Comparison of ENCODE assay signal across 25 mouse cellular contexts in the genomic region with DNA sequence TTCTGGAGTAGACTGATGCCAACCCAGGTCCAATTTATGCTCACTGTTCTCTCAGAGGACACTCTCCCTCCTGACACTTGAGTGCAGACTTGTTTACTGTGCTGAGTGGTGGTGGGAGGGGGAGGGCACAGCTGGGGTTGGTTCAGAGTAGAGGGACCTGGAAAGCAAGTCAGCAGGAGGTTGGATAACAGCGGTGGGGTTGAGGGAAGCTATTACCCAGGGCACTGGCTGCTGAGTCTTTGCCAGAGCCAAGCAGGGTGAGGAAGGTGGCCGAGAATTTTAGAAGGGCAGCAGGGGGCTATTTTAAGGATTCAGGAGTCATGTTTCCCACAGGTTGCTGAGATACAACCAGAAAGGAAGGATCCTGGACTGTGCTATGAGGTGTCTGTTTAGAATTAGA. TPM values are rescaled to one million over a fixed set of nuclear protein-coding genes. Genes with fewer than 3 reads are reported as not detected.
DNase-seq lines count a peak whose midpoint lies in the region; ATAC-seq and TF ChIP-seq lines count a peak whose summit lies in the region.
"Had no signal": no experiment of that assay in that cellular context is flagged by ENCODE, and none has a peak within 500 bp of the region (broad histone marks: within the 10 kb centered on the region; RNA-seq: fewer than 3 reads in every experiment).

No protein-coding gene starts in this region.

- no peak overlapping the region for H3ac ChIP-seq in myocyte (ENCODE audit: control insufficient read depth, insufficient read length)

- intact Hi-C loops in gastrocnemius, adult 2 months (cut with DNase I), result no loop called here
- intact Hi-C loops in heart, postnatal 36 days (cut with DNase I), result no loop called here

- no peak overlapping the region for H3K4me3 ChIP-seq in limb, embryonic 13.5 days
- H3K4me3 ChIP-seq in limb, embryonic 10.5 days, result no peak overlapping the region
- peak overlapping the region; percentile 50 for H3K4me3 ChIP-seq in gastrocnemius, adult 2 months
- H3K4me3 ChIP-seq in myocyte, result no peak overlapping the region
- H3K4me3 ChIP-seq: embryonic facial prominence, embryonic 12.5 days; forebrain, embryonic 10.5 days; forebrain, embryonic 13.5 days; hindbrain, embryonic 10.5 days; hindbrain, embryonic 13.5 days; intestine, embryonic 15.5 days had no signal

- H3K27ac ChIP-seq in limb, embryonic 13.5 days, result peak overlapping the region; percentile 22; the same call in 1 of the 2 replicates
- no peak overlapping the region for H3K27ac ChIP-seq in limb, embryonic 10.5 days
- peak overlapping the region; percentile 95 for H3K27ac ChIP-seq in gastrocnemius, adult 2 months
- H3K27ac ChIP-seq: embryonic facial prominence, embryonic 12.5 days; forebrain, embryonic 10.5 days; forebrain, embryonic 13.5 days; hindbrain, embryonic 10.5 days; hindbrain, embryonic 13.5 days; intestine, embryonic 15.5 days had no signal

- peaks cover 7% of the 10 kb centered on the region for H3K9me3 ChIP-seq in limb, embryonic 13.5 days
- H3K9me3 ChIP-seq in limb, embryonic 10.5 days (replicated peaks), result no peaks in the 10 kb centered on the region
- H3K9me3 ChIP-seq: forebrain, embryonic 13.5 days; hindbrain, embryonic 10.5 days; hindbrain, embryonic 13.5 days; intestine, embryonic 15.5 days had no signal

- H3K4me1 ChIP-seq in limb, embryonic 13.5 days, result no peaks in the 10 kb centered on the region
- peaks cover 7% of the 10 kb centered on the region; the same call in 1 of the 2 replicates for H3K4me1 ChIP-seq in limb, embryonic 10.5 days
- H3K4me1 ChIP-seq: embryonic facial prominence, embryonic 12.5 days; forebrain, embryonic 13.5 days; hindbrain, embryonic 10.5 days; hindbrain, embryonic 13.5 days; intestine, embryonic 15.5 days had no signal

- no peak for TF ChIP-seq POLR2A in myocyte (IDR thresholded peaks at IDR 0.05; ENCODE audit: insufficient read length, low read depth)

- no peak for ATAC-seq in limb, embryonic 13.5 days (ENCODE audit: low FRiP score, low read depth)
- ATAC-seq: CD4-positive, CD25-positive, alpha-beta regulatory T cell, adult 4 months; forebrain, embryonic 13.5 days; forebrain, embryonic 16.5 days; hindbrain, embryonic 16.5 days; intestine, embryonic 15.5 days had no signal

- no peaks in the 10 kb centered on the region for H3K79me2 ChIP-seq in myocyte (ENCODE audit: control insufficient read depth, insufficient read depth)

- 25% methylated on average over 2 of the region's 2 CpGs for WGBS in limb, embryonic 13.5 days
- WGBS in limb, embryonic 10.5 days, result 54% methylated on average over 2 of the region's 2 CpGs

- no peak overlapping the region for H3K9ac ChIP-seq in limb, embryonic 13.5 days
- H3K9ac ChIP-seq: embryonic facial prominence, embryonic 12.5 days; forebrain, embryonic 13.5 days; hindbrain, embryonic 13.5 days; intestine, embryonic 15.5 days had no signal

- H3K36me3 ChIP-seq in limb, embryonic 13.5 days, result no peaks in the 10 kb centered on the region
- H3K36me3 ChIP-seq in limb, embryonic 10.5 days, result no peaks in the 10 kb centered on the region
- no peaks in the 10 kb centered on the region for H3K36me3 ChIP-seq in myocyte (ENCODE audit: control insufficient read depth, insufficient read depth)
- H3K36me3 ChIP-seq: embryonic facial prominence, embryonic 12.5 days; forebrain, embryonic 10.5 days; hindbrain, embryonic 10.5 days; hindbrain, embryonic 13.5 days; intestine, embryonic 15.5 days had no signal

- DNase-seq in limb, embryonic 10.5 days (ENCODE audit: low spot score), result no peak
- peak; percentile 88 for DNase-seq in gastrocnemius, adult 2 months
- peak; percentile 31 for DNase-seq in gastrocnemius, postnatal 10 days
- no peak for DNase-seq in heart, postnatal 36 days
- DNase-seq in spleen, adult 18-20 months, result no peak
- DNase-seq in layer of hippocampus, postnatal 36 days, result no peak
- DNase-seq: adrenal gland, adult 2 months; adrenal gland, postnatal 14 days; cerebellum, adult 11-12 months; cerebellum, adult 8-10 months; cerebellum, postnatal 10 days; heart, adult 11 months had no signal

- TF ChIP-seq CTCF in gastrocnemius, adult 2 months (IDR thresholded peaks at IDR 0.05), result no peak

- H3K27me3 ChIP-seq in limb, embryonic 13.5 days, result no peaks in the 10 kb centered on the region
- H3K27me3 ChIP-seq in limb, embryonic 10.5 days (ENCODE audit: low read depth, poor library complexity, severe bottlenecking), result no peaks in the 10 kb centered on the region
- H3K27me3 ChIP-seq in myocyte (ENCODE audit: control insufficient read depth, insufficient read depth, insufficient read length), result no peaks in the 10 kb centered on the region
- H3K27me3 ChIP-seq: embryonic facial prominence, embryonic 12.5 days; forebrain, embryonic 13.5 days; hindbrain, embryonic 13.5 days; intestine, embryonic 15.5 days had no signal

- H3K4me2 ChIP-seq in limb, embryonic 13.5 days (replicated peaks), result no peak overlapping the region
- peak overlapping the region; percentile 5 for H3K4me2 ChIP-seq in myocyte (ENCODE audit: low read depth)
- H3K4me2 ChIP-seq: embryonic facial prominence, embryonic 12.5 days; forebrain, embryonic 13.5 days; heart, embryonic 11.5 days; hindbrain, embryonic 13.5 days; intestine, embryonic 15.5 days had no signal

TF ChIP-seq in myocyte, 11 proteins besides CTCF, POLR2A, EP300 and RAD21:
- no peak for TF ChIP-seq POLR2AphosphoS2 (IDR thresholded peaks at IDR 0.05; ENCODE audit: insufficient read length, low read depth)
- TF ChIP-seq MYOD1 (IDR thresholded peaks at IDR 0.05; ENCODE audit: control insufficient read depth in 1 of 3, insufficient read length in 2 of 3, low read depth in 2 of 3), result peak in 1 of 3 experiments; percentile 19

RNA-seq across cellular contexts. Expression of a gene that starts 36.1 kb away (rescaled TPM):
- 42.8 and 45.7 TPM in 2 replicates for polyA plus RNA-seq in limb, embryonic 13.5 days (2015; fragmentation: Nextera tagmentation; extraction: Ambion mirVana)
- polyA plus RNA-seq in limb, embryonic 10.5 days (2016; fragmentation: Nextera tagmentation; extraction: Ambion mirVana), result 69.0 and 72.2 TPM in 2 replicates
- total RNA-seq in gastrocnemius, adult 2 months (2021), result 10 to 100 TPM; 41.4 to 47.1 TPM
- 10 to 100 TPM; 37.0 to 37.2 TPM for total RNA-seq in gastrocnemius, postnatal 10 days (2021)
- polyA plus RNA-seq in myocyte (2012; fragmentation: generic; extraction: Trizol), result 29.2 TPM
- 1 to 10 TPM; 3.0 to 3.2 TPM for total RNA-seq in heart, postnatal 36 days (2021)
- 10 to 100 TPM; 12.2 to 14.2 TPM for total RNA-seq in layer of hippocampus, postnatal 36 days (2021)
- total RNA-seq: MEL had no signal
- polyA plus RNA-seq: CD4-positive, CD25-positive, alpha-beta regulatory T cell, adult 4 months had no signal

Comparison
In these comparisons a context has a peak if more than half of its experiments do, and no peak if none do; other contexts are left out.
1. DNase-seq: peak in gastrocnemius, adult 2 months (single experiment) and gastrocnemius, postnatal 10 days (single experiment); none in limb, embryonic 10.5 days (single experiment), heart, postnatal 36 days (0 of 2), spleen, adult 18-20 months (0 of 2) and layer of hippocampus, postnatal 36 days (0 of 2).